Mouse (Mus musculus): ENCODE data around the gene Eci3. TPM values are rescaled to one million over a fixed set of nuclear protein-coding genes. Genes with fewer than 3 reads are reported as not detected.

The Eci3 gene
- polyA plus RNA-seq, 1 experiment, result not detected

- TF ChIP-seq GATA1 (IDR thresholded peaks at IDR 0.05; ENCODE audit: low read length), result no peak
These were observed 28.5 kb downstream of the Eci3 start for GRCm38 (mm10) chr13:34934931-34935644.

GRCm38 (mm10) chr13:34924210-34924609, 39.4 kb downstream of the Eci3 start, which contains the start of the genes Fam217a and 4933417A18Rik:
Gene Fam217a (minus strand): TSS chr13:34924310.
Gene 4933417A18Rik (plus strand): TSS chr13:34924409.
- TF ChIP-seq GATA1 (IDR thresholded peaks at IDR 0.05; ENCODE audit: low read length), result no peak

DNA sequence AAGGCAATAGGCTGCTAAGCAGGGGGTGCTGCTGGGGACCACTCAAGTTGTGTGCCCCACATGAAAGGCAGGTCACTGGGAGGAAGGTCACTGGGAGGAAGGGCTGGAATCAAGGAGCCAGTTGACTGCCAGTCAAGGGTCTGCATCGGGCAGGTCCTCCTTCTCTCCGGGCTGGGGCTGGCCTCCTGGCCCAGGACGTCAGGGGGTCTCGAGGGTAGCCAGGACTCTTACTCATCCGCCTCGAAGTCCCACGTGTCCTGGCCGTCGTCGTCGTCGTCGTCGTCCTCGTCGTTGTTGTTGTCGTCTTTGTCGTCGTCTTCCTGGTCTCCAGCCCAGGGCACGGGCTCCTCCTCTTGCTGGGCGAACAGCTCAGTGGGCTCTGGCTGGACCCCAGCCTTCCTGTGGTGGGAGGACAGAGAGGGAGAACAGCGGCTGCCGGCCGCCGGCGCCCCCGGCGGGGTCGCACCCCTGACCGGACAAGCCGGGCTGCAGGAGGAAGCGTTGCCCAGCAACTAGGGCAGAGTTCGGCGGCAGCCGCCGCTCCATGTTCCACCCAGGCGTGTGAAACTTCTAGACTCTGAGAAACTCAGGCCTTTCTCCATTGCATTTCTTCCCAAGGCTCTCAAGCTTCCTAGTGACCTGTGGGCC, 47.0 kb downstream of the Eci3 start:
- no peak for TF ChIP-seq GATA1 (IDR thresholded peaks at IDR 0.05; ENCODE audit: low read length)

GRCm38 (mm10) chr13:34914614-34915013, 49.0 kb downstream of the Eci3 start:
- no peak for TF ChIP-seq GATA1 (IDR thresholded peaks at IDR 0.05; ENCODE audit: low read length)

Other genes starting within 250 kb of the Eci3 start
- 0.12 and 0.18 TPM in 2 replicates for gene Fam50b, start 229.0 kb downstream of the Eci3 start, polyA plus RNA-seq (2012)
- gene Prpf4b, start 88.5 kb downstream of the Eci3 start, polyA plus RNA-seq (2012), result 22.7 and 37.2 TPM in 2 replicates
- not detected in 2 replicates for gene Fam217a, start 39.5 kb downstream of the Eci3 start, polyA plus RNA-seq (2012)
- gene 4933417A18Rik, start 39.4 kb downstream of the Eci3 start, polyA plus RNA-seq (2012), result not detected in 2 replicates
- gene Eci2, start 63.3 kb upstream of the Eci3 start, polyA plus RNA-seq (2012), result 5.6 and 6.2 TPM in 2 replicates

Measured in G1E-ER4 (cell line).